Mouse (Mus musculus): ENCODE results near the gene Slpi. TPM values are rescaled to one million over a fixed set of nuclear protein-coding genes. Genes with fewer than 3 reads are reported as not detected.

The Slpi gene
- polyA plus RNA-seq, 1 experiment from 2014 or later: 35.5 TPM

DNA sequence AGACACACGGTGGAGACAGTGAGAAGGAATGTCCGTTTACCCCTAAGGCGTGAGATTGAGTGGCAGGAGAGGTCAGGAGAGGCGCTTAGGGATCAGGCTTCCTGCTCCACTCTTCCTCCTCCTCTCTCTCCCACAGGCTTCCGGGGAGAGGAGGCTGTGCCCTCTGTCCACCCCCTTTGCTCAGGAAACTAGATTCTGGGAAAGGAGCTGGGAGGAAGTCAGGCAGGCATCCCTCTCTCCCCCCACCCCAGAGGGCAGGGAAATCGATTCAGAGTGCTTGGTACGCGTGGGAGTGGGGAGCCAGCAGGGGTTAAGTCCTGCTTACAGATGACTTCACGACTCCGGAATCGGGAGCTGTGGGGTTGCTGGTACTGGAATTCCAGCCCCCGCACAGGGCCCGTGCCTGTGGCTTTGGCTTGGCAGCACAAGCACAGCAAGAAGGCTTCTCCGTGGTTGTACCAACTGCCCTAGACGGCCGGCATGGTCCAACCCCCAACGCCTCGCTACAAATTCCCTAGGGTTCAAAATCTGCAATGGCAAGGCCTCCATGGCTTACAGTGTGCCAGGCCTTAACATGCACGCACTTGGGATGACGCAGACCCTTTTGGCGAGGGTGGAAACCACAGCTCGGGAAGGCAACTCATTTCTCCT is 43.8 kb upstream of the Slpi start:
- ATAC-seq (ENCODE audit: insufficient read depth, low FRiP score): no peak
- peak overlapping the region; percentile 14 for H3K4me3 ChIP-seq (replicated peaks; ENCODE audit: low read length)
- no peaks in the 10 kb centered on the region for H3K27me3 ChIP-seq (ENCODE audit: control insufficient read depth, insufficient read depth, low read length)
- H3K9me3 ChIP-seq (replicated peaks; ENCODE audit: control insufficient read depth, low read length): no peaks in the 10 kb centered on the region
- H3K36me3 ChIP-seq (ENCODE audit: control insufficient read depth, insufficient read depth, low read length): peaks cover 10% of the 10 kb centered on the region; the same call in 1 of the 2 replicates
- H3K4me1 ChIP-seq (ENCODE audit: control insufficient read depth, insufficient read depth, low read length): peaks cover 72% of the 10 kb centered on the region
- peak overlapping the region; percentile 43 for H3K4me2 ChIP-seq (ENCODE audit: low read depth, low read length)
- WGBS: 20% methylated on average over 22 of the region's 22 CpGs
- peak overlapping the region; percentile 63 for H3K9ac ChIP-seq (ENCODE audit: low read length)
- H3K27ac ChIP-seq (ENCODE audit: low read length): peak overlapping the region; percentile 90

DNA sequence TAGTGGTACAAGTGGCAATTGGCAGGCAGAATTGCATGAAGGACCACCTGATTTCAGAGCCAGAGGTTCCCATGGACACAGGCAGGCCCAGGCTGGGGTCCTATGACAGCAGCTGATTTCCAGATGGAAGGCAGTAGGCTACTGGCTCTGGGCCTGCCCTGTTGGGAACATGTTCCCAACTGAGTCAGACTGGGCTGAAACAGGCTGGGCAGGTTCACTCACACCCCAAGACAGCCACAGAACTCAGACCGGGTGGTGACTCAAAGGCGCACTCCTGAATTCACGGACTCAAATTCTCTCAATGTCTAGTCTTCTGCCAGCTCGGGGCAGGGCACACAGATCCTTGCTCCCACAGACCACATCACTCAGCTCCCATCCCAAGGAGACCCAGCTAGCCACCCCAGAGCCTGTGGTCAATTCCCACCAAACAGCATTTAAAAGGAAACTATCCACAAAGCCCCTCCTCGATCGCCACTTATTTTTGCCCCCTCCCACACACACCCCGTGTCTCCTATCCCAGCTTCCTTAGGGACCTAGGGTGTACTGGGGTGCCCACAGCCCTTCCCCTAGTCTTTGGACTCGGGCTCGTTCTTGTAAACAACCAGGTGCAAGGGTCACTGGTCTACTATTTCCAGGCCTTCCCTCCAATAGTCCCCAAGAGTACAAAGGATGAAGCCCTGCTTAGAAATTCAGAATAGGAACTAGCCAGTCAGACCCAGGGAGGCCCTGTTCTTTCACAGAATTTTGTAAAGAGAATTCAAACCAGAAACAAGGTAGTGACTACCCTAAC is 43.0 kb upstream of the Slpi start:
- Histone ChIP-seq H3K27me3 (ENCODE audit: control insufficient read depth, insufficient read depth, low read length) (no peaks in the 10 kb centered on the region), H3K27ac (ENCODE audit: low read length) (peak overlapping the region; percentile 90), H3K4me1 (ENCODE audit: control insufficient read depth, insufficient read depth, low read length) (peaks cover 65% of the 10 kb centered on the region), H3K9me3 (replicated peaks; ENCODE audit: control insufficient read depth, low read length) (no peaks in the 10 kb centered on the region), H3K4me2 (ENCODE audit: low read depth, low read length) (peak overlapping the region; percentile 43), H3K4me3 (replicated peaks; ENCODE audit: low read length) (0 out of 2 replicates have a peak overlapping the region, but pooled peaks have one; percentile 14), H3K9ac (ENCODE audit: low read length) (peak overlapping the region; percentile 63), H3K36me3 (ENCODE audit: control insufficient read depth, insufficient read depth, low read length) (peaks cover 10% of the 10 kb centered on the region; the same call in 1 of the 2 replicates)
- WGBS: 41% methylated on average over 9 of the region's 9 CpGs
- peak; percentile 37; the same call in 1 of the 2 replicates for ATAC-seq (ENCODE audit: insufficient read depth, low FRiP score)

- peaks cover 10% of the 10 kb centered on the region; the same call in 1 of the 2 replicates for H3K36me3 ChIP-seq (ENCODE audit: control insufficient read depth, insufficient read depth, low read length)
- peaks cover 53% of the 10 kb centered on the region for H3K4me1 ChIP-seq (ENCODE audit: control insufficient read depth, insufficient read depth, low read length)
- no peaks in the 10 kb centered on the region for H3K9me3 ChIP-seq (replicated peaks; ENCODE audit: control insufficient read depth, low read length)
- H3K9ac ChIP-seq (ENCODE audit: low read length): peak overlapping the region; percentile 56; the same call in 1 of the 2 replicates
- 10% methylated on average over 7 of the region's 7 CpGs for WGBS
- H3K4me2 ChIP-seq (ENCODE audit: low read depth, low read length): peak overlapping the region; percentile 43; the same call in 1 of the 2 replicates
- no peak for ATAC-seq (ENCODE audit: insufficient read depth, low FRiP score)
- H3K4me3 ChIP-seq (replicated peaks; ENCODE audit: low read length): 0 out of 2 replicates have a peak overlapping the region, but pooled peaks have one; percentile 1
- H3K27ac ChIP-seq (ENCODE audit: low read length): peak overlapping the region; percentile 90
- no peaks in the 10 kb centered on the region for H3K27me3 ChIP-seq (ENCODE audit: control insufficient read depth, insufficient read depth, low read length)
Measured at GRCm38 (mm10) chr2:164430697-164431096, 41.8 kb upstream of the Slpi start.

GRCm38 (mm10) chr2:164429881-164430615 is 41.2 kb upstream of the Slpi start:
- H3K36me3 ChIP-seq (ENCODE audit: control insufficient read depth, insufficient read depth, low read length): peaks cover 16% of the 10 kb centered on the region
- H3K9me3 ChIP-seq (replicated peaks; ENCODE audit: control insufficient read depth, low read length): no peaks in the 10 kb centered on the region
- peaks cover 48% of the 10 kb centered on the region for H3K4me1 ChIP-seq (ENCODE audit: control insufficient read depth, insufficient read depth, low read length)
- peak overlapping the region; percentile 90; the same call in 1 of the 2 replicates for H3K27ac ChIP-seq (ENCODE audit: low read length)
- no peak overlapping the region for H3K4me3 ChIP-seq (replicated peaks; ENCODE audit: low read length)
- no peaks in the 10 kb centered on the region for H3K27me3 ChIP-seq (ENCODE audit: control insufficient read depth, insufficient read depth, low read length)
- H3K9ac ChIP-seq (ENCODE audit: low read length): 0 out of 2 replicates have a peak overlapping the region, but pooled peaks have one; percentile 0
- no peak overlapping the region for H3K4me2 ChIP-seq (ENCODE audit: low read depth, low read length)
- 51% methylated on average over 15 of the region's 15 CpGs for WGBS
- ATAC-seq (ENCODE audit: insufficient read depth, low FRiP score): no peak

DNA sequence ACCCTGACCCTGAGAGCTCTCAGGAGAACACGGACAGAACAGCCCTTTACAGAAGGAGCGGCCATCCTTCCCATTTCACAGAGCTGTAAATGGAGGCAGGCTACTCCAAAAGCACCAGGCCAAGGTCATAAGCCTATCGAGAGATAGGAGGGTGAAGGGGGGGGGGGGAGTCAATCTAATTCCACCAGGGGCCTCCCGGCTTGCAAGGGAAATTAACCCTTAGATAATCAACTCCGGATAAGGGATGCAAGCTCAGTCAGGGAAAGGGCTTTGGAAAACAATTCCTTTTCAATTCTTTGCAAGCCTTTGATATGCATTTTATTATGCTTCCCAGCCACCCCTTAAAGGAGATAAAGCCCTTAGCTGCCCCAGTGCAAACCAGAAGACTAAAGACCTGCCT is 39.6 kb upstream of the Slpi start:
- H3K27me3 ChIP-seq (ENCODE audit: control insufficient read depth, insufficient read depth, low read length): no peaks in the 10 kb centered on the region
- H3K4me3 ChIP-seq (replicated peaks; ENCODE audit: low read length): no peak overlapping the region
- 33% methylated on average over 5 of the region's 5 CpGs for WGBS
- H3K36me3 ChIP-seq (ENCODE audit: control insufficient read depth, insufficient read depth, low read length): peaks cover 26% of the 10 kb centered on the region
- no peak overlapping the region for H3K27ac ChIP-seq (ENCODE audit: low read length)
- no peak for ATAC-seq (ENCODE audit: insufficient read depth, low FRiP score)
- no peak overlapping the region for H3K4me2 ChIP-seq (ENCODE audit: low read depth, low read length)
- H3K9me3 ChIP-seq (replicated peaks; ENCODE audit: control insufficient read depth, low read length): no peaks in the 10 kb centered on the region
- no peak overlapping the region for H3K9ac ChIP-seq (ENCODE audit: low read length)
- peaks cover 33% of the 10 kb centered on the region for H3K4me1 ChIP-seq (ENCODE audit: control insufficient read depth, insufficient read depth, low read length)

- peaks cover 26% of the 10 kb centered on the region for H3K36me3 ChIP-seq (ENCODE audit: control insufficient read depth, insufficient read depth, low read length)
Measured at GRCm38 (mm10) chr2:164426952-164427351, 38.1 kb upstream of the Slpi start.

GRCm38 (mm10) chr2:164426121-164426520 is 37.2 kb upstream of the Slpi start:
- Histone ChIP-seq H3K36me3 (ENCODE audit: control insufficient read depth, insufficient read depth, low read length) (peaks cover 26% of the 10 kb centered on the region), H3K4me2 (ENCODE audit: low read depth, low read length) (no peak overlapping the region), H3K27me3 (ENCODE audit: control insufficient read depth, insufficient read depth, low read length) (no peaks in the 10 kb centered on the region), H3K27ac (ENCODE audit: low read length) (no peak overlapping the region), H3K4me1 (ENCODE audit: control insufficient read depth, insufficient read depth, low read length) (peaks cover 10% of the 10 kb centered on the region), H3K9me3 (replicated peaks; ENCODE audit: control insufficient read depth, low read length) (no peaks in the 10 kb centered on the region), H3K4me3 (replicated peaks; ENCODE audit: low read length) (no peak overlapping the region), H3K9ac (ENCODE audit: low read length) (no peak overlapping the region)
- ATAC-seq (ENCODE audit: insufficient read depth, low FRiP score): no peak
- 26% methylated on average over 12 of the region's 12 CpGs for WGBS

More at GRCm38 (mm10) chr2:164426952-164427351, 38.1 kb upstream of the Slpi start:
- H3K4me2 ChIP-seq (ENCODE audit: low read depth, low read length): no peak overlapping the region
- no peak overlapping the region for H3K9ac ChIP-seq (ENCODE audit: low read length)
- no peaks in the 10 kb centered on the region for H3K27me3 ChIP-seq (ENCODE audit: control insufficient read depth, insufficient read depth, low read length)
- H3K4me3 ChIP-seq (replicated peaks; ENCODE audit: low read length): no peak overlapping the region
- no peaks in the 10 kb centered on the region for H3K9me3 ChIP-seq (replicated peaks; ENCODE audit: control insufficient read depth, low read length)
- WGBS: 79% methylated on average over 5 of the region's 5 CpGs
- H3K4me1 ChIP-seq (ENCODE audit: control insufficient read depth, insufficient read depth, low read length): peaks cover 18% of the 10 kb centered on the region
- no peak overlapping the region for H3K27ac ChIP-seq (ENCODE audit: low read length)
- ATAC-seq (ENCODE audit: insufficient read depth, low FRiP score): no peak

GRCm38 (mm10) chr2:164425401-164425800 is 36.5 kb upstream of the Slpi start:
- Histone ChIP-seq H3K9me3 (replicated peaks; ENCODE audit: control insufficient read depth, low read length) (no peaks in the 10 kb centered on the region), H3K36me3 (ENCODE audit: control insufficient read depth, insufficient read depth, low read length) (peaks cover 26% of the 10 kb centered on the region), H3K27me3 (ENCODE audit: control insufficient read depth, insufficient read depth, low read length) (no peaks in the 10 kb centered on the region), H3K4me2 (ENCODE audit: low read depth, low read length) (no peak overlapping the region), H3K9ac (ENCODE audit: low read length) (no peak overlapping the region), H3K4me1 (ENCODE audit: control insufficient read depth, insufficient read depth, low read length) (peaks cover 3% of the 10 kb centered on the region; the same call in 1 of the 2 replicates), H3K27ac (ENCODE audit: low read length) (no peak overlapping the region), H3K4me3 (replicated peaks; ENCODE audit: low read length) (no peak overlapping the region)
- no peak for ATAC-seq (ENCODE audit: insufficient read depth, low FRiP score)
- WGBS: 75% methylated on average over 5 of the region's 5 CpGs
